Mouse (Mus musculus): Measurements from ENCODE around the gene Taar8c.

The Taar8c gene

GRCm38 (mm10) chr10:24052039-24052438 is 49.7 kb downstream of the Taar8c start:
- no peak for DNase-seq

All from kidney, adult 9 months (tissue).